Mouse (Mus musculus) ES-Bruce4 (cell line): Measurements from ENCODE around the gene Acsl6.

ENCODE experiments used
- CTCF ChIP-seq: IDR thresholded peaks from one replicate; pipeline ENCODE4 v1.8.1; 2011; ENCODE audit warnings: low read depth, low read length
- POLR2A ChIP-seq: IDR thresholded peaks from one replicate; pipeline ENCODE4 v1.8.1; 2011; ENCODE audit warnings: low read length; ENCODE audit not compliant: insufficient read depth

- no peak for TF ChIP-seq POLR2A
- no peak for TF ChIP-seq CTCF
Observed at GRCm38 (mm10) chr11:54305331-54305730, 1.7 kb downstream of the Acsl6 start.
